Mouse (Mus musculus): ENCODE measurements at regions not wholly inside any gene's neighbourhood (a gene's known extent, or its start where the extent isn't known, plus 50 kb on each side); places are given as distances from the start of the nearest gene placed in this dataset.
"Not testable (repeated sequence)": the region's sequence is repeated elsewhere in the genome, so short reads cannot be mapped to it uniquely, and the experiment has no call there.

GRCm38 (mm10) chr3:41504867-41505266 lies 50.7 kb upstream of the Jade1 start:
- no peak for DNase-seq (ENCODE audit: low spot score in 2 of 2)

DNA sequence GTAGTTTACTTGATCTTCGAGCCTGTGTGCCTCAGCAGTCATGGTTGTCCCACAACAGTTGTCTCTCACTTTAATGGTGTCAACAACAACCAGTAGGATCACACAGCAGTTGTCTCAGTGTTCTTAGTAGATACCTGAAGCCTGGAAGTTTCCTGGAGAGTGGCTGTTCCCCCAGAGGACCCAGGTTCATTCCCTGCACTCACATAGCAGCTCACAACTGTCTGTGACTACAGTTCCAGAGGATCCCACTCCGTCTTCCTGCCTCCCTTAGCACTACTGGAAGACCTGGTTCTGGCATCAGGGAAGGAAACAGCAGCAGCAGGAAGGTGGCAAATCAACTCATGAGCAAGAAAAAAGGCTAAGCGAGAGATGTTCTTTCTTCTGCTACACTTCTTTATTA lies 53.4 kb upstream of the Jade1 start:
- no peak for DNase-seq (ENCODE audit: low spot score in 2 of 2)

DNA sequence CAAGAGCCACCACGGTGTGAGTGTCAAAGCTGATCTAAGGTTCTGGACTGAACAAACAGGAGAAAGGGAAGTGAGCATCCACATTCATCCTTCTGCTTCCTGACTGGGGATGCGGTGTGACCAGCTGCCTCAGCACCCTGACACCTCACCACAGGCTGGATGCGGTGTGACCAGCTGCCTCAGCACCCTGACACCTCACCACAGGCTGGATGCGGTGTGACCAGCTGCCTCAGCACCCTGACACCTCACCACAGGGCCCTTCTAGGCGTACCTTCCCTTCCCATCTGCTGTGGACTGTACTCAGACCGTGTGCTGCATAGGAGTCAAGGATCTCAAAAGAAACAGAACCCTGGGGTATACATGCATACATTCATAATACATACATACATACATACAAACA lies 53.9 kb upstream of the Jade1 start:
- DNase-seq (ENCODE audit: low spot score in 2 of 2): not testable (repeated sequence)

DNA sequence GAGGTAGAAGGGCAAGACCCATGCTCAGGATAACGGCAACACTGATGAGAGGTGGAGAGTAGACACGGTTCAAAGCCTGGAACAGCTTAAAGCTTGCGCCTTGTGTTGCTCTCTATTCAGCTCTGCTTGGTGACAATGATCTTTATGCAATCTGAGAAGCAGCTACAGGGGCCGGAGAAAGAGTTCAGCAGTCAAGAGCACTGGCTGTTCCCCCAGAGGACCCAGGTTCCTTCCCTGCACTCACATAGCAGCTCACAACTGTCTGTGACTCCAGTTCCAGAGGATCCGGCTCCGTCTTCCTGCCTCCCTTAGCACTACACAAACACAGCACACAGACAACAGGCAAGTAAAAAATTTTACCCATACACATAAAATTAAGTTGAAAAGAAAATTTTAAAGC lies 54.4 kb upstream of the Jade1 start:
- DNase-seq (ENCODE audit: low spot score in 2 of 2): no peak

GRCm38 (mm10) chr3:41499680-41500079 lies 55.9 kb upstream of the Jade1 start:
- DNase-seq (ENCODE audit: low spot score in 2 of 2): no peak

GRCm38 (mm10) chr3:41498791-41499190 lies 56.7 kb upstream of the Jade1 start:
- no peak for DNase-seq (ENCODE audit: low spot score in 2 of 2)

GRCm38 (mm10) chr3:41497771-41498170 lies 57.8 kb upstream of the Jade1 start:
- no peak for DNase-seq (ENCODE audit: low spot score in 2 of 2)

GRCm38 (mm10) chr3:41496931-41497710 lies 58.4 kb upstream of the Jade1 start:
- no peak for DNase-seq (ENCODE audit: low spot score in 2 of 2)

DNA sequence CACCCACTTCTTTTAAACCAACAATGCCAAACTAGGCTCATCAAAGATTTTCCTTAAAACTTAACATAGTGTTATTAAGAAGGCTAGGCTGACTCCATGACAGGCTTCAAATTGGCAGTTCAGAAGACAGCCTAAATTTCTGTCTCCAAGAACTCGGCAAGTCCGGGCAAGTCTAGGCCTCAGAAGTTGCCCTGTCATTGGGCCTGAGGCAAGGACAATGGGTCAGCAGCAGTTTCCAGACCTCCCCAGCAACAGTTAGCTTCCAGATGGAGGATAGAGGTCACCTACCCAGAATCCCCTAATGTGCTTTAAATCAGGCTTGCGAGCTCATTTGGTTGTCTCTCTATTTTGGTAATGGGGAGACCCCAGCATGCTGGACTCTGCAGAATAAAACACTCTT lies 59.6 kb upstream of the Jade1 start:
- DNase-seq (ENCODE audit: low spot score in 2 of 2): no peak

- DNase-seq (ENCODE audit: low spot score in 2 of 2): no peak
Observed at GRCm38 (mm10) chr3:41495097-41495496, 60.4 kb upstream of the Jade1 start.

DNA sequence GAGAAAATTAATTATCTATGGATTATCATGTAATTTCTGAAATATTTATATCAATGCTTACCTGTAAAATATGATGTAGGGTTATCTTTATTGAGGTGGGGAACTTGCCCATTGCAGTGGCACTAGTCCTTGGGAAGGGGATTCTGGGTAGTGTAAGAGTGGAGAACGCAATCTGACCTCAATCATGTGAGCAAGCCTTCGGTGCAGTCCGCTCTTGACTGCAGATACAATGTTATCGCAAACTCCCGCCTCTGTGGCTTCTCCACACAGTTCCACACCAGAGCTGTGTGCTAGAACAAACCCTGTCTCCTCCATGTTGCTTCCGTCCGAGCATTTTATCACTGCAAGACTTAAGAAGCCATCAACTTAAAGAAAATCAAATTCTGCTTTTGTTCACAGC lies 62.1 kb upstream of the Jade1 start:
- DNase-seq (ENCODE audit: low spot score in 2 of 2): no peak

DNA sequence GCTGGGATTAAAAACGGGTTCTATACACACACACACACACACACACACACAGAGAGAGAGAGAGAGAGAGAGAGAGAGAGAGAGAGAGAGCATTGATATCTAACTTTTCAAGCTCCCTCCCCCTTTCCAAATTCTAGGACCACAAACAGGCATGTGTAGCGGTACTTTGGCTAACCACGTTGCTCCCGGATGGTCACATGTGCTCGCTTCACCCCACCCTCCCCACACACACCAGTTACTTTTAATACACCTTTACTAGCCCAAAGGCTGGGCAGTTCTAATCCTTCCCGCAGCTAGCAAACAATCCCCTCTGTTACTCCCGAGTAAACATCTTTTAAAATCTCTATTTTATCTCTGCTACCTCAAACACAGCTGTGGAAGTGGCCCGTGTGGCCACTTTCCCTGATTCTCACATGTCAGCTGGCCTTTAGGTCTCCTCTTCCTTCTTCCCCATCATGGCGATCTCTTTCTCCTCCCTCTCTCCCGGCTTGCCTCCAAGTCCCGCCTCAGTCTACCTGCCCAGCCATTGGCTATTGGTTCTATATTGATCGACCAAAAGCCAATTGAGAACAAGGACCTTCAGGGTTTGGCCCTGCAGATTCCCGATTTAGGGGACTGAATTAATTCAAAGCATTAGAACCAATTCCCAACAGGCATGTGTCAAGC lies 62.7 kb upstream of the Jade1 start:
- no peak for DNase-seq (ENCODE audit: low spot score in 2 of 2)

DNA sequence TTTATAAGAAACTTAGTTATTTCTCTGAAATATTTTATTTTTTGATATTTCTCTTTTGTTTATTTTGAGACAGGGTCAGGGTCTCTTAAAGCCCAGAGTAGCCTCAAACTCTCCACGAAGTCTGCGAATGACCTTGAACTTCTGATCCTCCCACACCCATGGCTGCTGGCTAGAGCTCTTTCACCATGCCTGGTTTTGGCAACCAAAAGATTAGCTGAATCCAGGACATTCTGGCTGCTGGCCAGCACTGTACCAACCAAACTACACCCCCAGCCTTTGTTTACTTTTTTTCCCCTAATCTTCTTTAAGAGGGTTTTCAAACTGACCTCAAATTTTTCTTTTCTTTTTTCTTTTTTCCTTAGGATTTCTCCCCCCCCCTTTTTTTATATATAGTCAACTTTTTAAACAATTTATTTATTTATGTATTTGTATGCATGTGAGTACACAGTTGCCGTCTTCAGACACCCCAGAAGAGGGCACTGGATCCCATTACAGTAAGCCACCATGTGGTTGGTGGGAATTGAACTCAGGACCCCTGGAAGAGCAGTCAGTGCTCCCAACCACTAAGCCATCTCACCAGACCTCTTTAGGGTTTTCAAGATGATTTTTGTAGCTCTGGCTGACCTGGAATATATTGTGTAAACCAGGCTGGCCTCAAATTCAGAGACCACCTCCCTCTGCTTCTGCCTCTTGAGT lies 63.4 kb upstream of the Jade1 start:
- DNase-seq (ENCODE audit: low spot score in 2 of 2): no peak

DNA sequence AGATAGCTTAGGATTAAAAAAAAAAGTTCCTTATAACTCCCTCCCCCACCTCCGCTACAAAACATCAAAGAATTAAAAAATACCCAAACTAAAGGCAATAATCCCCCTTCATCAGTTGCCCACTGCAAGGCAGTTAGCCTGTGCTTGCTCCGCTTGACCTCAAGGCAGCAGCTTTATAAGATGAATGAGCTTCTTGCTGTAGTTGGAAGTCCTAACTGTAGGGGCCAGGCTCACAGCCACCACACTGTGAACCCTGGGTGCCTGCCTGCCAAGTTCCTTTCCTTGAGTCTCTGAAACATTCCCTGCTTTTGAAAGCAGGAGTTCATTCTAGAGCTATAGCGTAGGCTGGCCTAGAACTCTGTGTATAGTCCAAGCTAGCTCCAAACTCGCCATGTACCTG lies 64.3 kb upstream of the Jade1 start:
- DNase-seq (ENCODE audit: low spot score in 2 of 2): no peak

DNA sequence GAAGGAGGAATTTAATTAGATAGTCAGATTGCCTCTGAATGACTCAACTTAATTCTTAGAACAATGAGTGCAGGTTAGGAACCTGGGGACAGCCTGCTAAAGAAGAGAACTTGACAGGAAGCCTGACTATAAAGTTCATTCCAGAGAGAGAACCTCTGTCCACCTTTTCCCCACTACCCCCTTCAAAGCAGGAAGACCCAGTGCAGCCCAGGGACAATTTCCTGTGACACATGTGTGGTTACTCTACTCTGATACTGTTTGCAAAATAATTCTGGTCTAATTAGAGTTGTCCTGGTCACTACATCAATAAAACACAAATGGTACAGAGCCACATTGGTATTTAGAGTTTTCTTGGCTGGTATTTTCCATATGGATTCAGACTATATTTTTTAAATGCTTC lies 65.5 kb upstream of the Jade1 start:
- no peak for DNase-seq (ENCODE audit: low spot score in 2 of 2)

GRCm38 (mm10) chr3:41489571-41489970 lies 66.0 kb upstream of the Jade1 start:
- DNase-seq (ENCODE audit: low spot score in 2 of 2): no peak

DNA sequence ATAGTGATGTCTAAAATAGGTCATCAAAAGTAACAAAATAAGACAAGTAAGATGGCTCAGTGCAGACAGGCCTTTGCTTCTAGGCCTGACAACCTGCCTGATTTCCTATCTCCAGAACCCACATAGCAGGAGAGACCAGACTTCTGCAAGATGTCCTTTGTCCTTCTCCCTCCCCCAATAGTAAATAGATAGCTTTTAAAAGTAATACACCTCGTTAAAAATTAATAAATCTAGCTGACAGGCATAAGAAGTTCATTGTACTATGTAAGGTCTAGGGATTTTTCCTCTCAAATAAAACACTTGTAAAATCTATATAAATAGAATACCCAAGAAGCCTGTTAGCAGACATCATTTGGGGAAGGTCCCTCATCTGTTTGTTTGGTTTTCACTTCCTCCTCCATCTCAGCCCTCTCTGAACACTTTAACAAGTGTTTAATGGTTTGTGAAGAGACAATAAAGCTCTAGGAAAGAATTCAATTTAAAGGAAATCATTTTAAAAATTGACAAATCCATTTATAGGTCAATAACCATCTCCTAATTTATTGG lies 67.2 kb upstream of the Jade1 start:
- DNase-seq (ENCODE audit: low spot score in 2 of 2): no peak

- no peak for DNase-seq (ENCODE audit: low spot score in 2 of 2)
Observed at GRCm38 (mm10) chr3:41484920-41485319, 70.6 kb upstream of the Jade1 start.

- no peak for DNase-seq (ENCODE audit: low spot score in 2 of 2)
Observed at GRCm38 (mm10) chr3:41483582-41483981, 71.9 kb upstream of the Jade1 start.

DNA sequence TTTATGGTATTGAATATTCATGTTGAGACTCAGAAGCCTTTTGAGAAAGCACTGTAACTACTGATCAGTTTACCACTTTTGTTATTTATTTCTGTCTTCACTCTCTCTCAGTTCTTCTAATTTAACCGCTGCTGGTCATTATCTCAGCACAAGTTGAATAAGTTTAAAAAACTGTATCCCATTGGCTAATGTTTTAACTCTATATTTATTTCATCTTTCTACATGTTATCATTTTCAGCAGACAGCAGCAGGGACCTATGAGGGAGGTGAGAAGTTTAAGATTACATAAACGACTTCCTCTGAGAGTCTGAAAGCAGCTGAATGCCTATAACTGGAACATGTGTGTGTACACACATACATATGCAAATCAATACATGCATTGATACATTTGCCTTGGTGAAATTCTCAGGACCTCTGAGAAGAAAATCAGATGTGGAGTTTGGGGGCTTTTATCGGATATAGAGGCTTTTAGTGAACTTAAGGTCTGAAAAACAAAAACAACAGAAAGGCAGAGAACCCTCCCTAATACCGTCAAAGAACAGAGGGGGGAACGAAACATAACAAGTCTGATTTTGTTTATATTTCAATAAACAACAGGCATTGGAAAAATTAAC lies 72.5 kb upstream of the Jade1 start:
- no peak for DNase-seq (ENCODE audit: low spot score in 2 of 2)

- DNase-seq (ENCODE audit: low spot score in 2 of 2): no peak
Observed at GRCm38 (mm10) chr3:41480186-41480585, 75.3 kb upstream of the Jade1 start.

GRCm38 (mm10) chr3:41478971-41479370 lies 76.6 kb upstream of the Jade1 start:
- DNase-seq (ENCODE audit: low spot score in 2 of 2): no peak
